Mouse (Mus musculus) cortical plate, adult 2 months (tissue): ENCODE results near the gene Fads3. TPM values are rescaled to one million over a fixed set of nuclear protein-coding genes. Genes with fewer than 3 reads are reported as not detected.

ENCODE experiments used
- H3K27ac ChIP-seq: fragments of 200-500 bp; 2 replicates; pipeline ENCODE4 v1.5.1; 2012; ENCODE audit warnings: low read length, control low read depth, inconsistent platforms; ENCODE audit not compliant: insufficient read depth
- H3K4me1 ChIP-seq: fragments of 200-500 bp; 2 replicates; pipeline ENCODE4 v1.6.1; 2011; ENCODE audit warnings: low read length; ENCODE audit not compliant: control insufficient read depth, insufficient read depth
- H3K4me3 ChIP-seq: fragments of 200-500 bp; 2 replicates; pipeline ENCODE4 v1.5.1; 2011; ENCODE audit warnings: mild to moderate bottlenecking, low read length, control low read depth; ENCODE audit not compliant: insufficient read depth
- CTCF ChIP-seq: fragments of 200-500 bp; IDR thresholded peaks from 2 replicates; pipeline ENCODE4 v1.5.1; 2011; ENCODE audit warnings: mild to moderate bottlenecking, control low read depth, low read length; ENCODE audit not compliant: insufficient read depth; ENCODE audit errors: extremely low read depth
- POLR2A ChIP-seq: fragments of 200-500 bp; IDR thresholded peaks from 2 replicates; pipeline ENCODE4 v1.6.1; 2011; ENCODE audit warnings: mild to moderate bottlenecking, low read length, control low read depth; ENCODE audit not compliant: insufficient read depth; ENCODE audit errors: extremely low read depth
- polyA plus RNA-seq: library from polyadenylated mRNA; depleted of rRNA; stranded (reverse); fragments of >200 nt; gene quantifications from 2 replicates; pipeline ENCODE4 v1.2.3, GENCODE M21; 2012

Fads3 gene
- polyA plus RNA-seq, 1 experiment = 44.5 TPM

DNA sequence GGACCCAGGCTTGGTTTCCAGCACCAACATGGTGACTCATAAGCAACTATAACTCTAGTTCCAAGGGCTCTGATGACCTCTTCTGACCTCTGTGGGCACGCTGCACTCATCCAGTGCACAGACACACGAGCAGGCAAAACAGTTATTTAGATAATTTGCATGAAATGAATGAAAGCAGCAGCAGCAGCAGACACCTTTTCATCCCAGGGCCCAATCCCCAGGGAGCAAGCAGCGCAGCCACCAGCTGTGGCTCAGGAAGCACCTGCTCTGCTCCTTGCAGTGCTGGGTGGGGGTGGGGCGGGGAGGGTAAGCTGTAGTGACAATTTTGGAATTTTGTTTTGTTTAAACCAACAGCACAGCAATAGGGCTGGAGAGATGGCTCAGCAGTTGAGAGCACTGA is 30.5 kb downstream of the Fads3 start:
- TF ChIP-seq CTCF (no peak), POLR2A (no peak)
- Histone ChIP-seq H3K4me1 (no peaks in the 10 kb centered on the region), H3K27ac (no peak overlapping the region), H3K4me3 (no peak overlapping the region)

DNA sequence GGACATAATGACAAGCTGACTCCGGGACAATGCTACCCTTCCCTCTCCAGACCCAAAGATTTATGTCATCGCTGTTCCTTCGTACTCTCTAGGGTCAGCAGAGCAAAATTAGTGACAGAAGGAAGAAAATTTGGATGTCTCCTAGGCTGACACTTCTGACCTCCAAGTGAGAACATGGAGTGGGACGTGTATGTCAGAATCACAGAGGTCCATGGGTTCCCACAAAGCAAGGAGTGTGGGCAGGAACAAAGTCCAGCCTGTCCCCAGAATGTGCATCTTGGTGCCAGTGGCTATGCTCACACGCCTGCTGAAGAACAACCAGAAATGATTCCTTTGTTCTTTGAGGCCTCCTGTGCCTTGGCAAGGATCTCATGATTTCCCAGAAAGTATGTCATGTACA is 31.8 kb downstream of the Fads3 start:
- Histone ChIP-seq H3K27ac (no peak overlapping the region), H3K4me1 (no peaks in the 10 kb centered on the region), H3K4me3 (no peak overlapping the region)
- TF ChIP-seq CTCF = no peak
- TF ChIP-seq POLR2A = no peak

DNA sequence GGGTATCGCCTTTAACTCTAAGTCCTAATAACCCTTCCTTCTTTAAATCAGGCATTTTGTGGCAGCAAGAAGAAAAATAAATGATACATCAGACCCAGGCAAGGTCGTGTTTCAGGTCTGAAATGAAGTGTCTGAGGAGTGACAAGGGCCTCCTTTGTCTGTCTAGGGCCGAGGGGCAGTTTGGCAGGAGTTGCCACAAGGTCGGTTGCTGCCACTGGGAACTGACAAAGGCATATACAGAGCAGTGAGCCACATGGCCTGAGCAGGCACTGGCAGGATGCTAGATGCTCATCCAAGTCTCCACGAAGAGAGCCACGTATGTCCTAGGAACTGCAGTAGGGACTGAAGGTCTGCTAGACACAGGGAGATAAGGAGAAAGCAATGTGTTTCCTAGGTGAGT is 37.0 kb downstream of the Fads3 start:
- Histone ChIP-seq H3K4me1 (no peaks in the 10 kb centered on the region), H3K27ac (no peak overlapping the region), H3K4me3 (no peak overlapping the region)
- TF ChIP-seq CTCF = no peak
- no peak for TF ChIP-seq POLR2A

DNA sequence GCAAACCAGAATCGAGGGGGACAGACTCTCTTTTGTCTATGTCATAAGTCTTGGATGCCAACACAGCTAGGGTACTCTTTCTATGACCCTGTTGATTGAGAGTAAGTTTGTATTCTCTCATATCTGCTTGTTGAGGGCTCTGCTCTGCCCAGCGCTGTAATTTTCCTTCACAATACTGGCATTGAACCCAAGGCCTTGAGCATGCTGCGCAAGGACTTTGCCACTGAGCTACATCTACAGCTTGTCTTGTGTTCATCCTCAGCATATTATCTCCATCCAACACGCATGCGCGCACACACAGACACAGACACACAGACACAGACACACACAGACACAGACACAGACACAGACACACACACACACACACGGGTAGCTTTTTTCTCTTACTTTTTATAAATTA is 39.0 kb downstream of the Fads3 start:
- no peak for TF ChIP-seq POLR2A
- no peak for TF ChIP-seq CTCF
- Histone ChIP-seq H3K4me3 (no peak overlapping the region), H3K27ac (no peak overlapping the region), H3K4me1 (no peaks in the 10 kb centered on the region)

DNA sequence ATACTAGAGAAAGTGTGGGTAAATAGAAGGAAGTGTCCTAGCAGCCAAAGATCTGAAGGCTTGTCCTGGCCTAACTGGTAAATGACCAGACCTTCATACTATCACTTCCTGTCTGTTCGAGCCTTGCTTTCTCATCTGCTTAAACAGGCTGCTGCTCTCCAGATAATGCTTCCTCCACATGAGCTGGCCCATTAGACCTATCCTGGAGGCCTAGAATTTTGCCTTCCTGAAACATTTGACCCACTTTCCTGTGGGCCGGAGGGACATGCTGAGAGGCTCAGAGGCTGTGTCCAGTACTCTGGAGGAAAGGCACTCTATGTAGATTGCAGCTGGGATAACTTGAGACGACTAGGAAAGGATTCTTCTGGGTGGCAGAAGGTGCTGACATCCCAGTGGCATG is 40.7 kb downstream of the Fads3 start:
- H3K4me3 ChIP-seq = no peak overlapping the region
- H3K27ac ChIP-seq = no peak overlapping the region
- no peaks in the 10 kb centered on the region for H3K4me1 ChIP-seq
- TF ChIP-seq CTCF (no peak), POLR2A (no peak)

DNA sequence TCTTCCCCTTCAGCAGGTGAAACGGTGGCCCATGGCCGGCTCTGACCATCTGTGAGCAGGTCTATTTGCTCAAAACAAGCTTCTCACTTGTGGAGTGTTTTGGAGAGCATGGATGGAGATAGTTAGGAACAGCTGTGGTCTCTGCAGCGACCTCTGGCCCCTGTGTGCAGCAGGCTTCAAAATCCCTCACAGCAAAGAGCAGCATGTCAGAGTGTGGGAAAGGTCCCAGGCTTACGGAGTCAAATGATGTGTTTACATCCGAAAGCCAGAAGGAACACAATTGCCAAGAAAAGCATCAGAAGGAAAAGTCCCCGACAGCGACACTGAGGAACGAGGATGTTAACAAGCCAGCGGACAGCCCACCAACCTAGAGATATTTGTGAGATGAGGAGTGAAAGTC is 44.1 kb downstream of the Fads3 start:
- H3K4me3 ChIP-seq = no peak overlapping the region
- no peak for TF ChIP-seq POLR2A
- no peak for TF ChIP-seq CTCF
- H3K4me1 ChIP-seq = no peaks in the 10 kb centered on the region
- H3K27ac ChIP-seq = no peak overlapping the region

DNA sequence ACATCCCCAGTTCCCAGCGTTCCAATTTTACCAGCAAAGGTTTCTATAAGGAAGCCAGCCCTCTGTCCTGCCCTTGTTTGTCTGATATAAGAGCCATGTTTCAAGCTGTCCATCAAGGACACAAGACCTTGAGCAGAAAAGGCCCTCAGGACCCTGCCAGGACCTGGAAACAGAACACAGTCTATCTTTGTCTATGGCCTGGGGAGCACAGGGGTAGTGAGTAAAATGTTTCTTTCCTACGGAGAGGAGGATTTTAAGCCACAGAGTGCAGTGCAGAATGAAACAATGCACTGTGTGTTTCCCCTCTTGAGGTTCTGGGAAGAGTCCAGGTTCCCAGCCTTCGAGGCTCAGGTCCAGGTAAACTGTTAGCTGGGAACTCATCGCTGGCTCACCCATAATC is 45.6 kb downstream of the Fads3 start:
- TF ChIP-seq POLR2A (no peak), CTCF (no peak)
- H3K4me1 ChIP-seq = no peaks in the 10 kb centered on the region
- H3K27ac ChIP-seq = no peak overlapping the region
- H3K4me3 ChIP-seq = no peak overlapping the region

DNA sequence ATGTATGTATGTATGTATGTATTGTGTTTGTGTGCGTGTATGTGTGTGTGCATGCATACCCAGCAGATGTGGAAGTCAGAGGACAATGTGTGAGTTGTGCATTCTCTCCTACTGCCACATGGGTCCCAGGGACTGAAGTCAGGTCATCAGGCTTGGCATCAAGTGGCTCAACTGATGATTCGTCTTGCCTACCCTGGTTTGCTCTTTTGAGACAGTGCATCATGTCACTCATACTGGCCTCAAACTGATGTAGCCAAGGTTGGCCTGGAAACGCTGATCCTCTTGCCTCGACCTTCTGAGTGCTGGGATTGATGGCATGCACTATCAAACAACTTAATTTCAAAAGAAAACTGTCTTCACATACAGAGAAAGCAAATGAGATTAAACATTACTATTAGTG is 52.5 kb downstream of the Fads3 start:
- Histone ChIP-seq H3K4me1 (no peaks in the 10 kb centered on the region), H3K27ac (no peak overlapping the region), H3K4me3 (no peak overlapping the region)
- no peak for TF ChIP-seq CTCF
- TF ChIP-seq POLR2A = no peak

DNA sequence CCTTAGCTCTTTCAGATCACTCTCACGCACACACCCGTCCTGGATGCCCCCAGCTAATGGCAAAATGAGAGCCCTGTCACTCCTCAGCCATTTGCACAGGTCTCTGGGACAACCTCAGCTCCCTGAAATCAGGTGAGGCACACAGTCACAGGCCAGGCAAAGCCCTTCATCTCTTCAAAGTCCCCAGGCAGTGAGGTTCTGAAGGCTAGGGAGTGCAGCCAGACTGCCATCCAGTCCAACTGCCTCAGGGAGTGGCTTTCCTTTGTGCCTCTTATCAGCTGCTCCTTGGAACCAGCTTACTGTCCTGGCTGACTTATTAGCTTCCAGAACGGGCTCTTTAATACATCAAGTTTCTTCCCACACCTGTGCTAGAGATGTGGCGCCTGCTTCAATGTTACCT is 53.3 kb downstream of the Fads3 start:
- no peak overlapping the region for H3K4me3 ChIP-seq

DNA sequence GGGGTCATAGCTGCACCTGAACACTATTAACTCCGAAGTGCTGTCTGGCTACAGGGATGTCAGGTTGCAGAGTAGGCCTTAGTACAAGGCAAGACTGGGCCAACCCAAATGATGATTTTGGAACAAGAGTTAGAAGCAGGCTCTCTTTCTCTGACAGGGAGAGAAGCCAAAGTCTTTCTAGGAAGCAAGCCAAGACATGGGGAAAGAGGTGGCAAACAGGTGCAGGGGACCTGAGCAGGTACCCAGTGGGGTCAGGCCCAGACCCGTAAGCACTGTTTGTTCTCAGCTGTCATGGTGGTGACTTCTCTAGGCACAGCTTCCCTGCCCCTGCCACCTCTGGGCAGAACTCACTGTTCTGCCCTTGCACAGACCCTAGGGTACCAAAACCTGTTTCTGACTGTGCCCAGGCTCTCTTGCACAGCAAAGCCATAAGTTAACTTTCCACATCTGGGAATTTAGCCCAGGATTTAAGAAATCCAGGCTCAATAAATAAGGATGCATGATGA is 55.1 kb downstream of the Fads3 start:
- Histone ChIP-seq H3K4me1 (no peaks in the 10 kb centered on the region), H3K27ac (no peak overlapping the region), H3K4me3 (no peak overlapping the region)
- TF ChIP-seq CTCF (no peak), POLR2A (no peak)

More for the DNA sequence above, 53.3 kb downstream of the Fads3 start:
- no peak overlapping the region for H3K27ac ChIP-seq
- no peak for TF ChIP-seq CTCF
- TF ChIP-seq POLR2A = no peak
- no peaks in the 10 kb centered on the region for H3K4me1 ChIP-seq
